Mouse (Mus musculus): ENCODE results near the gene Shank2.

DNA sequence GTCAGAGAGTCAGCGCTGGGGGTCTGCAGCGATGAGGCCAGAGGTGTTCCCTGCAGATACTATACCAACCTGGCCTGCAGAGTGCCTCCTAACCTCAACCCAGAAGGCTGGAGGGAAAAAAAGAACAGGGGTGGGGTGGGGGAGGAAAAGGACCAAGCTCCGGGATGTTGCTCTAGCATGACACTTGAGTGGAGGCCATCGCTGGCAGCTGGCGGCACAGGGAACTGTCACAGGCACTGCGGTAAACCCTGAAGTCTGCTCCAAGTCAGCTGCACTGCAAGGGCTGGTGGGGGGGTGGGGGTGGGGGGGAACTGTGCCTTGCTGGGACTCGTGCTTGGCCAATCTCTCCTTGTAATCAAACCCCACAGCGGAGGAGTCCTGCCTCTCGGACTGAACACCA lies 448.9 kb downstream of the Shank2 start:
- TF ChIP-seq ELF1 (IDR thresholded peaks at IDR 0.05; ENCODE audit: low read depth, low read length) (no peak), CHD1 (IDR thresholded peaks at IDR 0.05; ENCODE audit: low read depth, low read length) (no peak), CHD2 (IDR thresholded peaks at IDR 0.05; ENCODE audit: low read length) (no peak)
